Mouse (Mus musculus) ovary, postnatal 36 days (tissue): ENCODE results near the gene Mterf1b.

ENCODE experiments used
- DNase-seq: peaks from one replicate; pipeline ENCODE4 v3.0.0; 2022; ENCODE audit warnings: low spot score, mixed read lengths

Mterf1b gene

GRCm38 (mm10) chr5:4245004-4245403 lies 52.8 kb downstream of the Mterf1b start:
- no peak for DNase-seq

DNA sequence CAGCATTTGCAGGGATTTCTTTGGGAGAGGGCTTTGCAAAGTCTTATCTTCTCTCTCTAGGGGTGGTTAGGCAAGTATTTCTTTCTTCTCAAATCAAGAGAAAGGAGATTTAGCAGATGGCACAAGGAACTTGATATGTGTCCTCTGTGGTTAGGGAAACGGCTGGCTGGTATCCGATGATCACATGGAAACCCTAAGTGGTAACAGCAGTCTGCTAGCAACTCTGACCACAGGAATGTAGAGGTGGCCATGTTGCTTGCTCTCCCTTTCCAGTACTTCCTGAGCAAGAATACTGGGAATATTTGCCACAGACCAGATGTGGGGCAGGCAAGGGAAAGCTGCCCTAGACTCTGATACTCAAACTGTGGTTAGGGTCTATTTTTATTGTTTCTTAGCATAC lies 53.9 kb downstream of the Mterf1b start:
- no peak for DNase-seq
